Mouse (Mus musculus) limb, embryonic 12.5 days (tissue): Measurements from ENCODE around the gene Birc7. TPM values are rescaled to one million over a fixed set of nuclear protein-coding genes. Genes with fewer than 3 reads are reported as not detected.

Source experiments
- microRNA-seq: library from miRNA; unstranded; fragments of <30 nt; microRNA quantifications from one replicate; pipeline ENCODE4, GENCODE M21; 2017
- polyA plus RNA-seq: library from polyadenylated mRNA; unstranded; fragments of >200 nt; fragmentation: Nextera tagmentation; extraction: Ambion mirVana; gene quantifications from 2 replicates; pipeline ENCODE4 v1.2.1, GENCODE M21; 2016

Gene Birc7
- polyA plus RNA-seq, 1 experiment from 2014 or later = not detected

Small RNA genes lying within 50 kb of the gene (microRNA-seq; reads per million reads assigned to microRNA genes)
- gene Mir124a-3 = not detected

Other genes starting within 250 kb of the Birc7 start
- 36.1 and 38.2 TPM in 2 replicates for gene Dido1, start 219.0 kb upstream of the Birc7 start, polyA plus RNA-seq
- 60.7 and 60.9 TPM in 2 replicates for gene Gid8, start 218.9 kb upstream of the Birc7 start, polyA plus RNA-seq
- gene Slc17a9, start 203.8 kb upstream of the Birc7 start, polyA plus RNA-seq = 0.45 and 0.52 TPM in 2 replicates
- not detected in 2 replicates for gene Bhlhe23, start 152.1 kb upstream of the Birc7 start, polyA plus RNA-seq
- gene Ythdf1, start 8.1 kb upstream of the Birc7 start, polyA plus RNA-seq = 77.1 and 78.5 TPM in 2 replicates
- 6.0 and 11.2 TPM in 2 replicates for gene Nkain4, start 25.7 kb downstream of the Birc7 start, polyA plus RNA-seq
- 109 and 113 TPM in 2 replicates for gene Arfgap1, start 38.2 kb downstream of the Birc7 start, polyA plus RNA-seq
- gene Col20a1, start 57.5 kb downstream of the Birc7 start, polyA plus RNA-seq = 0.64 and 0.68 TPM in 2 replicates
- gene Chrna4, start 114.5 kb downstream of the Birc7 start, polyA plus RNA-seq = 0.97 and 1.4 TPM in 2 replicates
- 0.26 and 0.46 TPM in 2 replicates for gene Kcnq2, start 206.3 kb downstream of the Birc7 start, polyA plus RNA-seq
- 0.10 TPM in 1 of 2 replicates, not detected in the other for gene Eef1a2, start 228.0 kb downstream of the Birc7 start, polyA plus RNA-seq